Mouse (Mus musculus) G1E (cell line): ENCODE measurements around the gene Vav1.

Source experiments
- CTCF ChIP-seq: IDR thresholded peaks from 2 replicates; pipeline ENCODE4 v1.5.1; 2012; ENCODE audit warnings: low read depth, low read length, inconsistent platforms, mixed read lengths
- POLR2AphosphoS5 ChIP-seq: IDR thresholded peaks from 2 replicates; pipeline ENCODE4 v1.6.1; 2012; ENCODE audit warnings: low read depth, low read length, inconsistent platforms; ENCODE audit not compliant: insufficient replicate concordance
- TAL1 ChIP-seq: conservative IDR thresholded peaks from 2 replicates; pipeline ENCODE4 v1.6.1; 2012; ENCODE audit warnings: low read depth, low read length, inconsistent platforms, mixed read lengths

DNA sequence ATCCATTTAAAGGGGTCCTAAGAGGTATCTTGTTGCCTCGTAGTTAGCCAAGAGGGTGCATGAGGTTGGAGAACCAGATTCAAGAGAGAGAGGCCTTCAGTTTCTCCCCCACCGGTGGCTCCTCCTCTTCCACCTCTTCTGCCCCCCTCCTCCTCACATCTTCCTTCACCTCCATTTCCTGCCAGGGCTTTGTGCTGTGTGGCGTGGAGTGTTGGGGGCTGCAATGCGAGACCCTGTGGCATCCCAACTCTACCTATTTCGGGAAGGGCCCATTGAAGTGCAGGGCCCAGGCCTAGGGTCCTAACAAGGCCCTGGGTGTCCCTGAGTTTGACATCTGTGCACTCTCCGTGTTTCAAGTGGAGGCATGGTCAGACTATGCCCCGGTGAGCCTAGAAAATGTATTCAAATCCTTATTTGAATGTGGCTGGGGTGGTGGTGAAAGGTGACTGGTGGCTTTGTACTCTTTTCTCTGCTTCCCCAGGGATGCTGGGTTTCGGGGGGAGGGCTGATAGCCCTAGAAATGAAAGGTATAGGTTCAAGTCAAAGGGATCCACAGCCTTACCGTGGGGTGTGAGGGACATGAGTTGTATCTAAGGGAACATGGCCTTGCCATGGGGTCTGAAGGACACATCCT, 808 bp downstream of the Vav1 start:
- TF ChIP-seq CTCF (no peak), TAL1 (no peak), POLR2AphosphoS5 (no peak)
